Mouse (Mus musculus): Measurements from ENCODE around the gene Gm11077. TPM values are rescaled to one million over a fixed set of nuclear protein-coding genes. Genes with fewer than 3 reads are reported as not detected.

Gm11077 gene
- total RNA-seq, 2 experiments from 2014 or later: not detected

DNA sequence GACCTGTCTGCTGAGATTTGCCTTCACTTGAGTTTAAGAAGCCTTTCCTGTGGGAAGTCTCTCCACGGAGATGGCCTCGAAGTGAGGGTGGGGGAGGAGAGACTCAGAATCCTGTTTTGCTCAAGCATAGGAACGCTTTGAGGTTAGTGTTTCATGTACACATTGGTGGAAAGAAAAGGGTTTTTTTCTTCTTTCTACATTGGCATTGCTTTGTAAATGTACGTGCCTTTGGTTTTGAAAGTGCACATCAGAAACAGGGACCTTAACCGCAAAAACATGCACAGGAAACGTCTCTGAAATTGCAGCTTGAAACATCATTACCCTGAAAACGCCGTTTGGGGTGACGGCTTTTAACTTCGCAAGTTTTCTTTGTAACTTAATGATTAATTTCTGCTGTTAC is 21.0 kb upstream of the Gm11077 start:
- no peak for TF ChIP-seq CTCF (IDR thresholded peaks at IDR 0.05)
- no peak for DNase-seq (ENCODE audit: extremely low spot score in 1 of 2, low spot score in 2 of 2)
- Histone ChIP-seq H3K27ac (no peak overlapping the region), H3K4me3 (no peak overlapping the region)
- intact Hi-C loops (cut with DNase I): loop anchor here (5.0 kb wide), 1 partner anchor 61 kb away; no protein-coding TSS in a partner anchor

DNA sequence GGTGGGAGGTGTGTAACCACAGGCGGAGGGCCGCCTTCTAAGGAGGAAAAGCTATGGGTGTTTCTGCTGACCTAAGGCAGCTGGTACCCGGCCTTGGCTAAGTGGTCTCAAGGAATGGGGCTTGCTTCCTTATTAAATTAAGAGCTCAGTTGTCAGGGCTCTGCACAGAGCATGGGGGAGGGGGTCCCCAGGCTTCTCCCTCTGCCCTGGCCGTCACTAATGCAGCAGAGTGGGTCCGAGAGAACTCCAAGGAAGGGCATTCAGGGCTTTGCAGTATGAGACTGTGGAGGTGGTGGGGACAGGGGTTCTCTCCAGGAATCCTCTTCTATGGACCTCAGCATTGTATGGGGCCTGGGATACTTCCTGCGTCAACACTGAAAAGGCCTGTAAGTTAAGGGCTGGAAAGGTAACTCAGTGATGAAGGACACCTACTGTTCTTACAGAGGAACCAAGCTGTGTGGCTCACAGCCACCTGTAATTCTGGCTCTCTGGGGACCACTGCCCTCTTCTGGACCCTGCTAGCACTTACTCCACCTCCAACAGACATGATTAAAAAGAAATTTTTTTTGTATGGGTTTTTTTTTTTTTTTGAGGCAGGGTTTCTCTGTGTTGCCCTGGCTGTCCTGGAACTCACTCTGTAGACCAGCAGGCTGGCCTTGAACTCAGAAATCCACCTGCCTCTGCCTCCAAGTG is 19.5 kb upstream of the Gm11077 start:
- no peak; the same call in 1 of the 2 replicates for TF ChIP-seq CTCF (IDR thresholded peaks at IDR 0.05)
- intact Hi-C loops (cut with DNase I): loop anchor here (5.0 kb wide), 3 partner anchors 62 to 738 kb away; no protein-coding TSS in a partner anchor
- DNase-seq (ENCODE audit: extremely low spot score in 1 of 2, low spot score in 2 of 2): no peak
- H3K27ac ChIP-seq: no peak overlapping the region
- H3K4me3 ChIP-seq: no peak overlapping the region

DNA sequence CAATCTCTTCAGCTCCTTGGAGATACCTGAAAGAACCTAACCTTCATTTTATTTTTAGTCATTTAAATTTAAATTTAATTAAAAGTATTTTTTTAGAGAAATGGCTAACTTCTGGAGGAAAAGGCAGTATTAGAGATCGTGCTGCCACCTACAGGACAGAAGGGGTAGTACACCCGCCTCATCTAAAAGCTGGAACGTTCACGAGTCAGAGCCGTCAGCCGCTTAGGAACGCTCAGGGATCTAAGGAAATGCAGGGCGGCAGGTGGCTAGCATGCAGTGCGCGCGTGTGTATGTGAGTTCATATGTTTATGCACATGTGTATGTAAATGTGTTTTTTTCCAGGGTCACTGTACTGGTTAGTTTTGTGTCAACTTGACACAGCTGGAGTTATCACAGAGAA is 16.3 kb upstream of the Gm11077 start:
- Histone ChIP-seq H3K27ac (no peak overlapping the region), H3K4me3 (no peak overlapping the region)
- intact Hi-C loops (cut with DNase I): loop anchor here (5.0 kb wide), 2 partner anchors 80 to 735 kb away; no protein-coding TSS in a partner anchor
- TF ChIP-seq CTCF (IDR thresholded peaks at IDR 0.05): peak; percentile 99
- DNase-seq (ENCODE audit: extremely low spot score in 1 of 2, low spot score in 2 of 2): peak; percentile 62 to 74

DNA sequence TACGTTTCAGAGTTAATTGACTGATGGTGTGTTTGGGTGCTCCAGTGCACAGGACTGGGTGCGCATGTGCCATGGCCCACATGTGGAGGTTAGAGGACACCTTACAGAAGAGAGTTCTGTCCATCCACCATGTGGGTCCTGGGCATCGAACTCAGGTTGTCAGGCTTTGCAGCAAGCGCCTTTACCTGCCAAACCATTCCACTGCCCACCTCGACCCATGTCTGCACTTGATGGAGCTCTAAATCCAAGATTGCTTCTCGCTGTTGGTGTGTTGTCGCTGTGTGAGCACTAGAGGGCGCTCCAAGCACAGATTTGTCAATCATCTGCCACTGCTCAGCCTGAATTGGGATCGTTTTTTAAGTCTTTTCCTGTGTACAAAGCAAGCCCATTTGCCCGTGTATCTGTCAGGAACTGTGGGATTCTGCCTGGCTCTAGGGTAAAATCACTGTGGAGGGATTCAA is 14.1 kb upstream of the Gm11077 start:
- H3K27ac ChIP-seq: no peak overlapping the region
- peak; percentile 66 to 75 for DNase-seq (ENCODE audit: extremely low spot score in 1 of 2, low spot score in 2 of 2)
- intact Hi-C loops (cut with DNase I): loop anchor here (2.0 to 5.0 kb wide), 3 partner anchors 83 to 862 kb away; no protein-coding TSS in a partner anchor
- TF ChIP-seq CTCF (IDR thresholded peaks at IDR 0.05): peak; percentile 91
- no peak overlapping the region for H3K4me3 ChIP-seq

DNA sequence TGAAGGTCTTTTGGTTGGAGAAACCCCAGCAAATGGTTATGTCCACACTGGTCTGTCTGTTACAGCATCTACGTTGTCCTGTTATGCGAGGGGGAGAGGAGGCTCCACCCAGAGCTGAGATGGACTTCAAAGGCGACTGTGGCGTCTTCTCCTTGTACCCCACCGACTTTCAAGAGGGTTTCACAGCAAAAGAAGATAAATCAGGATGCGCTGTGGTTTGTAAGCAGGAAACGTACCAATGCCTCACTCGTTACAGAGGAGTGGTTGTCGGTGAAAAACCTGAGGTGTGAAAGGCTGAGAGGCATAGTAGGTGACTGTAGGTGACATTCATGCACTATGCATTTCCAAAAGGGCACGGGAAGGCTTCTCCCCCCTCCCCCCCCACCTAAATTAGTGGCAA is 7.0 kb upstream of the Gm11077 start:
- DNase-seq (ENCODE audit: extremely low spot score in 1 of 2, low spot score in 2 of 2): no peak
- no peak overlapping the region for H3K27ac ChIP-seq
- H3K4me3 ChIP-seq: no peak overlapping the region
- intact Hi-C loops (cut with DNase I): no loop called here
- TF ChIP-seq CTCF (IDR thresholded peaks at IDR 0.05): no peak

DNA sequence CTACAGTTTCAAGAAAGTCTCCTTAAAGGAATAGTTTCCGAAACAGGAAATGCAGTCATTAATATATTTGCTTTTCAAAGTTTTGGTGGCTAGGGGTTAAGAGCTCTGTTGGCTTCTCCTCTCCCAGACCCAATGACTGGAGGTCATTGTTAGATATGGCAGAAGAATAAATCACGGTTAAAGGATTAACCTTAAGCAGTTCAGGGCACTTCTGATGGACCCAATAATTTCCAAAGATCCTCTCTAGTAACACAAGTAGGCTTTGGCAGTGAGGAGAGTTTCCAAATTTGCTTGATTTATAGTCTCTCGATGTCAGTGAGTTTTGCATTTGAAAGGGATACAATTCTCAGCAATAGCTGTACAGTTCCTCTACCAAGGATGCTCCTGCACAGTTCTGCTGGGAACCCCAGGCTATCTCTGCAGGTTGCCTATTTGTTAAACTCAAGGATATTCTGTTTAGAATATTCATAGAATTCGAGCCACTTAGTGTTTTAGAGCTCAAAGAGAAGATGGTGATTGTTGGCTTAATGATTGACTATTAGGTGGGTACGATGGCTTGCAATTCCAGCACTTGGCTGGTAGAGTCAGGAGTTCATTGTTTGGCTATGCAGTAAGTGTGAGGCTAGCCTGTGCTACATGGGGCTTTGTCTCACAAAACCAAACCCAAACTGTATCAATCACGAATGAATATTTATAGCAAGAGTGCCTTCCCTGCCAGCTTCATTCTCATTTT is 1.8 kb downstream of the Gm11077 start:
- Histone ChIP-seq H3K4me3 (no peak overlapping the region), H3K27ac (no peak overlapping the region)
- intact Hi-C loops (cut with DNase I): no loop called here
- no peak for TF ChIP-seq CTCF (IDR thresholded peaks at IDR 0.05)
- no peak for DNase-seq (ENCODE audit: extremely low spot score in 1 of 2, low spot score in 2 of 2)

DNA sequence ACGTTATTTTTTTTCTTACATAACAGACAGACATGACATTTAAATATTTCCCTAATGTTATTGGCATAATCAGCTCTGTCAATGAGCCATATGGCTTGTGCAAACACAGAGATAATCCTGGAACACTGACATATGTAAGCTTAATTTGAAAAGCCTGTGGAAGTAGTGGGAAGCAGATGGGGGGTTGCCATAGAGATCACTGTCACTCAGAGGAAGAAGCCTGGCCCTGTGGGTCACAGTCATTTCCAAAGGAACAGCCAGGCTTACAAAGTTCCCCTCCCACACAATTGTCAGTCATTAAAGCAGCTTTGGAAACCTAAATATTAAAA is 2.3 kb downstream of the Gm11077 start:
- Histone ChIP-seq H3K4me3 (no peak overlapping the region), H3K27ac (no peak overlapping the region)
- TF ChIP-seq CTCF (IDR thresholded peaks at IDR 0.05): no peak
- intact Hi-C loops (cut with DNase I): no loop called here
- peak in 1 of 2 experiments; percentile 37 for DNase-seq (ENCODE audit: extremely low spot score in 1 of 2, low spot score in 2 of 2)

DNA sequence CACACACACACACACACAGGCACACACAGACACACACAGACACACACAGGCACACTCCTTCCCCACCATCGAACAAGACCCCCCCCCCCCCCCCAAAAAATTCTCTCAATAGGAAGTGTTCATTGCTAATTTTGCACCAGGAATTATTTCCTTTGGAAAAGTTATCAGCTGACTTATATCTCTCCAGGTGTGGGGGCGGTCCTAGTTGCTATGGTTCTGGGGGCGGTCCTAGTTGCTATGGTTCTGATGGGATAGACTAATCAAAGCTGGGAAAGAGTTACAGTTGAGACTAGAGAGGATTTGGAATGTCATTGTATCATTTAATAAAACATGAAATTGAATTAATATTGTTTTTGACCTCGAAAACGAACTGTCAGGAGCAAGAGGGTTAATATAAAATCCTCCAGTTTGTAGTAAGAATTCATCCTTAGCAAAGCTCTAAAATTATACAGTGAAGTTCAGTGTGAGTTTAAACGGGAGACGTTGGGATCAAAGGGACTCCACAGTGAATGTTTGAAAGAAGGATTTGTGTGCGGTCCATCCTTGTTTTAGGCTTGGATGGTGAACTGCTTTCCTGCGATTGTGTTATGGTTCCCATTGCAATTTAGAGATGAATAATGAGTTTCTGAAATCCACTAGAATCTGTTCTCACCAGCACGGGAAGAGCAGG is 4.0 kb downstream of the Gm11077 start:
- Histone ChIP-seq H3K4me3 (peak overlapping the region; percentile 27), H3K27ac (no peak overlapping the region)
- TF ChIP-seq CTCF (IDR thresholded peaks at IDR 0.05): no peak
- intact Hi-C loops (cut with DNase I): no loop called here
- DNase-seq (ENCODE audit: extremely low spot score in 1 of 2, low spot score in 2 of 2): no peak

DNA sequence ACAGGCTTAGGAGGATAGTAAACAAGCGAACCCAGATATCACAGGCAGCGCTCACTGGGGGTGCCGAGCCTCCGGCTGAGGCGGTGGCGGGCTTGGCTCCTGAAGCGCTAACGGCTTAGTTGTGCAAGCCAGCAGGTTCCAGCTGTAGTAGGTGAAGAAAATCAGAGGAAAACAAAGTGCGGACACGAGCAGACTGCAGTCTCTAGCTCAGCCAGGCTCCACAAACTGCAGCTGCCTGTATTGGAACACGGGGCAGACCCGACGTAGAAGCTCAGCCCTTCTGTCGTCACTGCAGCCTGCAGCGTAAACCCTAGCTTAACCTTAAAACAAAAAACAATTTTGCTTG is 4.5 kb downstream of the Gm11077 start:
- intact Hi-C loops (cut with DNase I): no loop called here
- TF ChIP-seq CTCF (IDR thresholded peaks at IDR 0.05): no peak
- Histone ChIP-seq H3K4me3 (peak overlapping the region; percentile 27), H3K27ac (no peak overlapping the region)
- peak in 1 of 2 experiments; percentile 22 for DNase-seq (ENCODE audit: extremely low spot score in 1 of 2, low spot score in 2 of 2)

DNA sequence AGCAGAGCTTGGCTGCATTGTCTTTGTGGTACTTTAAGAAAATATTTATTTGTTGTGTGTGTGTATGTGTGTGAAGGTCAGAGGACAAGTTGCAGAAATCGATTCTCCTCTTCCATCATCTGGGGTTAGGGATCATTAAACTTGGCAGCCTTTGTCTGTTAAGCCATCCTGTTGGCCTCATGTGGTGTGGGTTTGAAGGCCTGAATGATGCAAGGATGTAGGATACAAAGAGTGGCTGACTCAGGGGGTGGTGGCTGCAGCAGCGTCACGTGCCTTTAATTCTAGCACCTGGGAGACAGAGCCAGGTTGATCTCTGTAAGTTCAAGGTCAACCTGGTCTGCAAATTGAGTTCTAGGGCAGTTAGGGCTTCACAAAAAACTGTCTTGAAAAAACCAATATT is 16.5 kb downstream of the Gm11077 start:
- no peak for TF ChIP-seq CTCF (IDR thresholded peaks at IDR 0.05)
- no peak for DNase-seq (ENCODE audit: extremely low spot score in 1 of 2, low spot score in 2 of 2)
- no peak overlapping the region for H3K4me3 ChIP-seq
- intact Hi-C loops (cut with DNase I): no loop called here
- no peak overlapping the region for H3K27ac ChIP-seq

DNA sequence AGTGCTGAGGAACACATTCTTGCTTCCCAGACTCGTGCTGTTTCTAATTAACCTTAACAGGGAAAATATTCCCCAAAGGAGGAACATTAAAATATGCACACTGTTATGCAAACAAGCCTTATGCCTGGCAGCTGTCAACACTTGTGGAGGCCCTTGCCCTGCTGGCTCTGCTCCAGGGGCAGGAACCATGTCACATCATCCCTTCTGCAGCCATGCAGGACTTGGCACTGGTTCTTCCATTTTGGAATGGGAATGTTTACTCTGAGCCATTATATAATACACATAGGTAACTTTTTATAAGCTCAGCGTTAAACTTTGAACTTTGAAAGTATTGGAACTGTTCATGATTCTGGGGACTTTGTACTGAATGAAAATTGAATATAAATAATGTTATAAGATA is 18.5 kb downstream of the Gm11077 start:
- Histone ChIP-seq H3K4me3 (no peak overlapping the region), H3K27ac (no peak overlapping the region)
- no peak for DNase-seq (ENCODE audit: extremely low spot score in 1 of 2, low spot score in 2 of 2)
- intact Hi-C loops (cut with DNase I): no loop called here
- no peak for TF ChIP-seq CTCF (IDR thresholded peaks at IDR 0.05)

Measured in left cerebral cortex, adult 2 months (tissue).